Mouse (Mus musculus) midbrain, postnatal 0 days (tissue): ENCODE results near the gene Wwox. TPM values are rescaled to one million over a fixed set of nuclear protein-coding genes. Genes with fewer than 3 reads are reported as not detected.
A peak's percentile ranks its signal among the peaks of the same experiment; 100 is the strongest.

Experiments
- ATAC-seq: fragments of 200-750 bp; cut with Nextera tagmentation; 2 replicates; pipeline ENCODE4 v1.8.0; 2017; ENCODE audit warnings: moderate number of reproducible peaks, mild to moderate bottlenecking, moderate TSS enrichment, moderate library complexity; ENCODE audit not compliant: low FRiP score
- DNase-seq: peaks from one replicate; pipeline ENCODE4 v3.0.0-alpha.2; 2015; ENCODE audit warnings: low spot score
- H3K27ac ChIP-seq: fragments of 300-500 bp; sonication (generic); 2 replicates; pipeline ENCODE4 v1.5.1; 2014; ENCODE audit warnings: low read depth, mild to moderate bottlenecking, low read length, mixed read lengths
- H3K27me3 ChIP-seq: fragments of 300-500 bp; sonication (generic); 2 replicates; pipeline ENCODE4 v1.6.1; 2014; ENCODE audit warnings: low read length, control low read depth, mixed read lengths; ENCODE audit not compliant: insufficient read depth
- H3K36me3 ChIP-seq: fragments of 300-500 bp; sonication (generic); 2 replicates; pipeline ENCODE4 v1.6.1; 2014; ENCODE audit warnings: low read length, control low read depth, mixed read lengths; ENCODE audit not compliant: insufficient read depth
- H3K4me1 ChIP-seq: fragments of 300-500 bp; sonication (generic); 2 replicates; pipeline ENCODE4 v1.6.1; 2014; ENCODE audit warnings: mild to moderate bottlenecking, control low read depth, antibody characterized with exemption, low read length, mixed read lengths; ENCODE audit not compliant: insufficient read depth
- H3K4me2 ChIP-seq: fragments of 300-500 bp; sonication (generic); 2 replicates; pipeline ENCODE4 v1.6.1; 2014; ENCODE audit warnings: low read depth, mild to moderate bottlenecking, low read length, mixed read lengths; ENCODE audit not compliant: poor library complexity, severe bottlenecking
- H3K4me3 ChIP-seq: fragments of 300-500 bp; sonication (generic); 2 replicates; pipeline ENCODE4 v1.5.1; 2014; ENCODE audit warnings: low read depth, mild to moderate bottlenecking, low read length, moderate library complexity
- H3K9ac ChIP-seq: fragments of 300-500 bp; sonication (generic); replicated peaks from 2 replicates; pipeline ENCODE4 v1.6.1; 2014; ENCODE audit warnings: mild to moderate bottlenecking, low read length, moderate library complexity, mixed read lengths; ENCODE audit not compliant: poor library complexity, severe bottlenecking
- H3K9me3 ChIP-seq: fragments of 300-500 bp; sonication (generic); 2 replicates; pipeline ENCODE4 v1.6.1; 2016; ENCODE audit warnings: low read length, control low read depth
- CTCF ChIP-seq: IDR thresholded peaks from 2 replicates; pipeline ENCODE4 v1.5.1; 2016; ENCODE audit warnings: antibody characterized with exemption, mild to moderate bottlenecking
- WGBS: fragments of 180-500 bp; shearing (Covaris S2); extraction: QIAGEN DNeasy Blood & Tissue Kit; methylation state at CpG from one replicate; pipeline ENCODE4 v1.1.7; 2014; 5-methylcytosine and 5-hydroxymethylcytosine counted together
- polyA plus RNA-seq: library from polyadenylated mRNA; unstranded; fragments of >200 nt; fragmentation: Nextera tagmentation; extraction: Ambion mirVana; gene quantifications from 2 replicates; pipeline ENCODE4 v1.2.1, GENCODE M21; 2015
- total RNA-seq: library from RNA; depleted of rRNA; stranded (reverse); fragments of >200 nt; gene quantifications from 2 replicates; pipeline ENCODE4 v1.2.3, GENCODE M21; 2014

Gene Wwox
- total and polyA plus RNA-seq, 2 experiments from 2014 or later = 15.4 to 17.2 TPM

DNA sequence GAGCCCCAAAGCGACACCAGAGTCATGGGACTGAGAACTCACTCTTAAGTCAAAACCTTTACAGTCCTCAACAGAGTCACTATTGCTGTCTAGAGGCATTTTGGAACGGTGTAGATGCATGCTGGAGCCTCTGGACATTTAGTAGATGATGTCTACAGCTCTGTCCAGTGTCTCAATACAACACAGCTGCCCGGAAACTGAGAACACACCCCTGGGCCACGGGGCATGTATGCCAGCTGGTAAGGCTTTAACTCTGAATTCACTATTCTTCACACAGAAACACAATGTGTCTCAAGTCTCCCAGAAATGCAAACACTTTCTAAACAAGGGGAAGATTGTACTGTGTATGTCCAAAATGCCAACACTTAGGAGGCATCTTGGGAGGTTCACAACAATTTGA is 584.6 kb downstream of the Wwox start:
- no peak for TF ChIP-seq CTCF
- Histone ChIP-seq H3K36me3 (no peaks in the 10 kb centered on the region), H3K4me3 (no peak overlapping the region), H3K4me2 (no peak overlapping the region), H3K9ac (no peak overlapping the region), H3K4me1 (no peaks in the 10 kb centered on the region), H3K27ac (no peak overlapping the region), H3K27me3 (no peaks in the 10 kb centered on the region), H3K9me3 (no peaks in the 10 kb centered on the region)
- WGBS = 78% methylated on average over 4 of the region's 4 CpGs
- no peak for DNase-seq
- ATAC-seq = no peak

DNA sequence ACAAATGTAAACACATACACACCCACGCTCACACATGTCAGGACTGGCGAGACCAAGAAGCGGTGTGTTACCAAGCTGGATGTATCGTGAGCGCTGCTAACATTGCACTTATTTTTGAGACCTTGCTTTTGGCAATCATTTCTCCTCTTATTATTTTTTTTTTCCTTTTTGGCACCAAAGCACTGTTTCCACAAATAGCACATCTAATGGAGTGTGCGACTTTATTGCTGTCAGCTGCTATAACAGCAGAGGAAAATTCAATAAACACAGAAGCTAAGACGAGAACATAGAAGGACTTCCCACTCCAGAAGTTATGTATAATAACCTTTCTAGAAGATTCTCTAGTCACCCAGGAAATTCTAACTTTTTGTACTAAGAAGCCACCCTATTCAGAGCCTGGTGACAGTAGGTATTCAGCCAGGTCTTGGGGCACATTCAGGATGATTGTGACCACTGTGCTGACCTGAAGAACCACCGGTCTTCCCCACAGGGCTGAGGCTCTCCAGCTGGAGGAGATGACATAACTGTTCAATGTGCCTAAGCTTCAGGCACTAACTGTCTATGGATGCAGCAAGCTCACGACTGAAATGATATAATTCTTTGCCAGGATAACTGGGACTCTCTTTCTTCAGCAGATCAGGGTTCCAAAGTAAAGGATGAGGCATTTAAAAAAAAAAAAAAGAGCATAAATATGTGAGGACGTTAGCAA is 586.1 kb downstream of the Wwox start:
- H3K27me3 ChIP-seq = no peaks in the 10 kb centered on the region
- no peak overlapping the region for H3K4me2 ChIP-seq
- H3K4me3 ChIP-seq = no peak overlapping the region
- no peaks in the 10 kb centered on the region for H3K9me3 ChIP-seq
- no peak overlapping the region for H3K9ac ChIP-seq
- ATAC-seq (no peak), DNase-seq (no peak)
- 78% methylated on average over 10 of the region's 10 CpGs for WGBS
- TF ChIP-seq CTCF = no peak
- no peak overlapping the region for H3K27ac ChIP-seq
- no peaks in the 10 kb centered on the region for H3K4me1 ChIP-seq
- H3K36me3 ChIP-seq = no peaks in the 10 kb centered on the region

DNA sequence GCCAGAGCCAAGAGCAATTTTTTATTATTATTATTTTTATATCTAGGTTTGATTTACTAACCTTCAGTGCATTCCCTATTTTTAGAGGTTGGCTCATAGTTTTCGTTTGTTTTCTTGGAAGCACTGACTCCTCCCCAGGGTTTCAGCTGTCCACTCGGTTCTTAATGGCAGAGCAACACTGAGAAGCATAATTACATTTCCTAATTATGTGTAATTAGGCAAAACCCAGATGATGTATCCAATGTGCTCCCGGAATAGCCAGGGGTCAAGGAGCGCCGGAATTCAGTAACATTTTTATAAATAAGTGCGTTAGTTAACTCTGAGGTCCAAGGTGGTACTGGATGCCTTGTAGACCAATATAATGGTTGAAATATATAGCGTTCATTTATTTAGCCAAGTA is 586.7 kb downstream of the Wwox start:
- ATAC-seq (no peak), DNase-seq (no peak)
- Histone ChIP-seq H3K36me3 (no peaks in the 10 kb centered on the region), H3K27ac (no peak overlapping the region), H3K9ac (no peak overlapping the region), H3K9me3 (no peaks in the 10 kb centered on the region), H3K4me1 (no peaks in the 10 kb centered on the region), H3K4me3 (no peak overlapping the region), H3K27me3 (no peaks in the 10 kb centered on the region), H3K4me2 (no peak overlapping the region)
- no peak for TF ChIP-seq CTCF
- WGBS = 81% methylated on average over 7 of the region's 7 CpGs

DNA sequence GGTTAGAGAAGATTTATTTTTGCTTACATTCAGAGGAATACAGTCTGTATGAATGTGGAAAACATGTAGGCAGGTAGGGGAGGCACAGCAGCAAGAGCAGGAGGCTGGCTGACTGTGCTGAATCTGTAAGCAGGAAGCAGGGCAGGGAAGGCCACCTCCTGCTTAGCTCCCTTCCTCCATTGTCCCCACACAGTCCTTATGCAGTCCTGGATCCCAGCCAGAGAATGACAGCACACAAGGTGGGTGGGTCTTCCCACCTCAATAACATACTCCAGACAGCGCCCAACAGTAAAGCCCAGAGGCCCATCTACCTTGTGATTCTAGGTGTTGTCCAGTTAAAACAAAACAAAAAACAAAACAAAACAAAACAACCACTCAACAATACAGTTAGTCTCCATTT is 593.7 kb downstream of the Wwox start:
- WGBS = 89% methylated on average over 1 of the region's 1 CpGs
- no peaks in the 10 kb centered on the region for H3K4me1 ChIP-seq
- no peak for TF ChIP-seq CTCF

DNA sequence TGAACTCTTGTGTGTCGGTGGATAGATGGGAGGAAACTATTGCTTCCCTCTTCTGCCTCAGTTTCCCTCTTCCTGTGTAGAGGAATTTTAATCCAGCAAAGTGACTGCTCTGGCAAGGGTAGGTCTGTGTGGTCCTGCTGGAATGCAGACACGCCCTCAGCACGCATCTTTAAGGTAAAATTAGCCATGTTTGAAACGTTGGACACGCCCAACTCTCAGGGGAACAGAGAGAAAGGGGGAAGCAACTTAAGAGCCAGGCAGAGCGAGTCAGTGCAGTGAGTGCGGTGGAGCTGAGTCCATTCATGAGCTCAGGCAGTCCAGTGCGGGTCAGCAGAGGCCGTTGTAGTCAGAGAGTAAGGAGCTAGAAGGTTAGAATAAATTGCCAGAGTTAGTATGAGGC is 596.6 kb downstream of the Wwox start:
- Histone ChIP-seq H3K4me2 (no peak overlapping the region), H3K27ac (no peak overlapping the region), H3K9me3 (no peaks in the 10 kb centered on the region), H3K4me3 (no peak overlapping the region), H3K36me3 (no peaks in the 10 kb centered on the region), H3K9ac (no peak overlapping the region), H3K4me1 (no peaks in the 10 kb centered on the region), H3K27me3 (no peaks in the 10 kb centered on the region)
- DNase-seq = no peak
- ATAC-seq = no peak
- TF ChIP-seq CTCF = no peak
- WGBS = 87% methylated on average over 9 of the region's 9 CpGs

More for the DNA sequence above, 593.7 kb downstream of the Wwox start:
- Histone ChIP-seq H3K27me3 (no peaks in the 10 kb centered on the region), H3K9me3 (no peaks in the 10 kb centered on the region), H3K9ac (no peak overlapping the region), H3K4me3 (no peak overlapping the region), H3K27ac (no peak overlapping the region), H3K36me3 (no peaks in the 10 kb centered on the region), H3K4me2 (no peak overlapping the region)
- DNase-seq (no peak), ATAC-seq (no peak)

DNA sequence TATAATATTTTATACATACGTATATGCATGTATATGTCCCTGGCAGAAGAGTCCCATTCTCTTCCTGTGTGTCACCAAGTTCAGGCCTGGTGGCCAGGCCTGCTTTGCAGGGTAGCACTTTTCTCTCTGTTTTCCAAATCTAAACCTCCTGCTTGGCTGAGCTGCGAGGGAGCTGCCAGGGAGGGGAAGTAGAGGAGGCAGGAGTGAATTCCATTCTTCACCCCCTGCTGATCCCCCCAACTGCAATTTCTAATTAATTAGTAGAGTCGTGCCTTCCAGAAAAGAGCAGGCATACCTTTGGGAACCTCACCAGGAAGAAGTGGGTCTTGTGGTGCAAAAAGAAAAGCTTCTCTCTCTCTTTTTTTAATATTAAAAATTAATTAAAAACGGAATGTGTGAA is 599.0 kb downstream of the Wwox start:
- H3K4me1 ChIP-seq = no peaks in the 10 kb centered on the region
- no peaks in the 10 kb centered on the region for H3K27me3 ChIP-seq
- no peaks in the 10 kb centered on the region for H3K36me3 ChIP-seq
- H3K27ac ChIP-seq = no peak overlapping the region
- H3K4me3 ChIP-seq = no peak overlapping the region
- peak; percentile 35 for DNase-seq
- H3K4me2 ChIP-seq = no peak overlapping the region
- WGBS = 24% methylated on average over 4 of the region's 4 CpGs
- TF ChIP-seq CTCF = no peak
- no peak for ATAC-seq
- no peak overlapping the region for H3K9ac ChIP-seq
- H3K9me3 ChIP-seq = no peaks in the 10 kb centered on the region
